Mouse (Mus musculus) liver, postnatal 0 days (tissue): ENCODE data around the gene Maneal. TPM values are rescaled to one million over a fixed set of nuclear protein-coding genes. Genes with fewer than 3 reads are reported as not detected.

ENCODE experiments used
- ATAC-seq: fragments of 200-750 bp; cut with Nextera tagmentation; 2 replicates; pipeline ENCODE4 v1.8.0; 2017; ENCODE audit warnings: mild to moderate bottlenecking, moderate library complexity
- DNase-seq: peaks from one replicate; pipeline ENCODE4 v3.0.0-alpha.2; 2016
- H3K27ac ChIP-seq: fragments of 300-500 bp; sonication (generic); 2 replicates; pipeline ENCODE4 v1.5.1; 2014; ENCODE audit warnings: antibody characterized with exemption, moderate library complexity, mild to moderate bottlenecking, low read depth
- H3K27me3 ChIP-seq: fragments of 300-500 bp; sonication (generic); 2 replicates; pipeline ENCODE4 v1.6.1; 2014; ENCODE audit warnings: low read length, control low read depth, mixed read lengths; ENCODE audit not compliant: insufficient read depth
- H3K36me3 ChIP-seq: fragments of 300-500 bp; sonication (generic); replicated peaks from 2 replicates; pipeline ENCODE4 v1.6.1; 2014; ENCODE audit warnings: mild to moderate bottlenecking, control low read depth, low read length, moderate library complexity, mixed read lengths; ENCODE audit not compliant: insufficient read depth
- H3K4me1 ChIP-seq: fragments of 300-500 bp; sonication (generic); 2 replicates; pipeline ENCODE4 v1.6.1; 2014; ENCODE audit warnings: antibody characterized with exemption, mild to moderate bottlenecking, control low read depth; ENCODE audit not compliant: insufficient read depth
- H3K4me2 ChIP-seq: fragments of 300-500 bp; sonication (generic); 2 replicates; pipeline ENCODE4 v1.6.1; 2014; ENCODE audit warnings: low read depth, mild to moderate bottlenecking, low read length, moderate library complexity, mixed read lengths
- H3K4me3 ChIP-seq: fragments of 300-500 bp; sonication (generic); 2 replicates; pipeline ENCODE4 v1.5.1; 2014; ENCODE audit warnings: low read depth, low read length
- H3K9ac ChIP-seq: fragments of 300-500 bp; sonication (generic); replicated peaks from 2 replicates; pipeline ENCODE4 v1.6.1; 2014; ENCODE audit warnings: mild to moderate bottlenecking, moderate library complexity
- H3K9me3 ChIP-seq: fragments of 300-500 bp; sonication (generic); 2 replicates; pipeline ENCODE4 v1.6.1; 2016; ENCODE audit warnings: mild to moderate bottlenecking, control low read depth, low read length, mixed read lengths
- CTCF ChIP-seq: sonication (generic); IDR thresholded peaks from 2 replicates; pipeline ENCODE4 v1.5.1; 2016; ENCODE audit warnings: antibody characterized with exemption, low read depth
- EP300 ChIP-seq: IDR thresholded peaks from 2 replicates; pipeline ENCODE4 v1.6.1; 2016; ENCODE audit warnings: antibody characterized with exemption, low read depth, mild to moderate bottlenecking
- WGBS: fragments of 180-500 bp; shearing (Covaris S2); extraction: QIAGEN DNeasy Blood & Tissue Kit; methylation state at CpG from one replicate; pipeline ENCODE4 v1.1.7; 2014; ENCODE audit not compliant: insufficient replicate concordance; 5-methylcytosine and 5-hydroxymethylcytosine counted together
- polyA plus RNA-seq: library from polyadenylated mRNA; unstranded; fragments of >200 nt; fragmentation: Nextera tagmentation; extraction: Ambion mirVana; gene quantifications from 2 replicates; pipeline ENCODE4 v1.2.1, GENCODE M21; 2015

Maneal gene
- polyA plus RNA-seq, 1 experiment from 2014 or later = not detected

- TF ChIP-seq CTCF = no peak
- no peak for TF ChIP-seq EP300
- Histone ChIP-seq H3K4me3 (no peak overlapping the region), H3K4me1 (peaks cover 13% of the 10 kb centered on the region), H3K36me3 (peaks cover 30% of the 10 kb centered on the region), H3K9ac (peak overlapping the region; percentile 32; the same call in 1 of the 2 replicates), H3K9me3 (no peaks in the 10 kb centered on the region), H3K27me3 (no peaks in the 10 kb centered on the region), H3K4me2 (no peak overlapping the region), H3K27ac (peak overlapping the region; percentile 55; the same call in 1 of the 2 replicates)
- 22% methylated on average over 6 of the region's 6 CpGs for WGBS
- peak; percentile 74 for DNase-seq
- ATAC-seq = peak; percentile 100
Observed at GRCm38 (mm10) chr4:124817803-124818202, 44.2 kb downstream of the Maneal start.

- no peak overlapping the region for H3K4me2 ChIP-seq
- TF ChIP-seq EP300 (no peak), CTCF (no peak)
- H3K27ac ChIP-seq = no peak overlapping the region
- WGBS = 82% methylated on average over 11 of the region's 11 CpGs
- no peak for ATAC-seq
- peaks cover 13% of the 10 kb centered on the region for H3K4me1 ChIP-seq
- H3K36me3 ChIP-seq = peaks cover 23% of the 10 kb centered on the region
- no peaks in the 10 kb centered on the region for H3K9me3 ChIP-seq
- H3K4me3 ChIP-seq = no peak overlapping the region
- DNase-seq = no peak
- no peaks in the 10 kb centered on the region for H3K27me3 ChIP-seq
- H3K9ac ChIP-seq = no peak overlapping the region
Observed at GRCm38 (mm10) chr4:124815901-124816300, 46.1 kb downstream of the Maneal start.

- TF ChIP-seq CTCF = no peak
- TF ChIP-seq EP300 = no peak
- no peak for ATAC-seq
- Histone ChIP-seq H3K27ac (no peak overlapping the region), H3K9me3 (no peaks in the 10 kb centered on the region), H3K4me1 (peaks cover 30% of the 10 kb centered on the region), H3K4me3 (no peak overlapping the region), H3K36me3 (peaks cover 19% of the 10 kb centered on the region), H3K27me3 (no peaks in the 10 kb centered on the region), H3K9ac (no peak overlapping the region), H3K4me2 (no peak overlapping the region)
- no peak for DNase-seq
- 77% methylated on average over 9 of the region's 9 CpGs for WGBS
Observed at GRCm38 (mm10) chr4:124811347-124811975, 50.5 kb downstream of the Maneal start.

GRCm38 (mm10) chr4:124810056-124810455, 51.9 kb downstream of the Maneal start:
- peaks cover 34% of the 10 kb centered on the region for H3K4me1 ChIP-seq
- no peak for ATAC-seq

GRCm38 (mm10) chr4:124809136-124809883, 52.7 kb downstream of the Maneal start:
- H3K4me2 ChIP-seq = peak overlapping the region; percentile 28; the same call in 1 of the 2 replicates
- no peak for TF ChIP-seq EP300
- TF ChIP-seq CTCF = no peak
- DNase-seq (no peak), ATAC-seq (peak; percentile 38)
- no peak overlapping the region; the same call in 1 of the 2 replicates for H3K9ac ChIP-seq
- peak overlapping the region; percentile 13 for H3K27ac ChIP-seq
- no peaks in the 10 kb centered on the region for H3K9me3 ChIP-seq
- H3K36me3 ChIP-seq = peaks cover 31% of the 10 kb centered on the region
- H3K27me3 ChIP-seq = no peaks in the 10 kb centered on the region
- H3K4me3 ChIP-seq = no peak overlapping the region
- H3K4me1 ChIP-seq = peaks cover 34% of the 10 kb centered on the region
- 39% methylated on average over 9 of the region's 9 CpGs for whole genome bisulfite sequencing

More at GRCm38 (mm10) chr4:124810056-124810455, 51.9 kb downstream of the Maneal start:
- no peak overlapping the region for H3K4me3 ChIP-seq
- peaks cover 27% of the 10 kb centered on the region for H3K36me3 ChIP-seq
- no peak for TF ChIP-seq CTCF
- TF ChIP-seq EP300 = no peak
- WGBS = 70% methylated on average over 7 of the region's 7 CpGs
- no peaks in the 10 kb centered on the region for H3K27me3 ChIP-seq
- DNase-seq = no peak
- no peak overlapping the region for H3K4me2 ChIP-seq
- no peaks in the 10 kb centered on the region for H3K9me3 ChIP-seq
- H3K27ac ChIP-seq = 0 out of 2 replicates have a peak overlapping the region, but pooled peaks have one; percentile 13
- no peak overlapping the region for H3K9ac ChIP-seq

- DNase-seq (no peak), ATAC-seq (no peak)
- 64% methylated on average over 5 of the region's 5 CpGs for WGBS
- H3K9me3 ChIP-seq = no peaks in the 10 kb centered on the region
- peak overlapping the region; percentile 13 for H3K27ac ChIP-seq
- H3K4me3 ChIP-seq = no peak overlapping the region
- H3K4me2 ChIP-seq = peak overlapping the region; percentile 42; the same call in 1 of the 2 replicates
- peaks cover 31% of the 10 kb centered on the region for H3K36me3 ChIP-seq
- no peak overlapping the region for H3K9ac ChIP-seq
- TF ChIP-seq EP300 (no peak), CTCF (no peak)
- H3K4me1 ChIP-seq = peaks cover 36% of the 10 kb centered on the region
- H3K27me3 ChIP-seq = no peaks in the 10 kb centered on the region
Observed at GRCm38 (mm10) chr4:124808511-124808910, 53.5 kb downstream of the Maneal start.

Other genes starting within 250 kb of the Maneal start
- gene Pou3f1, start 205.4 kb downstream of the Maneal start, polyA plus RNA-seq = not detected in 2 replicates
- gene Utp11, start 168.6 kb downstream of the Maneal start, polyA plus RNA-seq = 20.1 and 21.6 TPM in 2 replicates
- 2.5 and 2.7 TPM in 2 replicates for gene Fhl3, start 161.5 kb downstream of the Maneal start, polyA plus RNA-seq
- 37.1 and 37.2 TPM in 2 replicates for gene Sf3a3, start 147.4 kb downstream of the Maneal start, polyA plus RNA-seq
- 15.5 and 19.5 TPM in 2 replicates for gene Inpp5b, start 120.3 kb downstream of the Maneal start, polyA plus RNA-seq
- gene Mtf1, start 60.1 kb downstream of the Maneal start, polyA plus RNA-seq = 9.1 and 9.8 TPM in 2 replicates
- 15.4 and 18.4 TPM in 2 replicates for gene Yrdc, start 11.5 kb downstream of the Maneal start, polyA plus RNA-seq
- gene 1110065P20Rik, start 11.0 kb downstream of the Maneal start, polyA plus RNA-seq = 19.1 and 23.8 TPM in 2 replicates
- 0.04 TPM in 1 of 2 replicates, not detected in the other for gene Epha10, start 18.7 kb upstream of the Maneal start, polyA plus RNA-seq
- gene 9930104L06Rik, start 74.9 kb upstream of the Maneal start, polyA plus RNA-seq = 2.4 and 2.6 TPM in 2 replicates
- 49.5 and 56.3 TPM in 2 replicates for gene Cdca8, start 77.1 kb upstream of the Maneal start, polyA plus RNA-seq
- gene Rspo1, start 124.3 kb upstream of the Maneal start, polyA plus RNA-seq = 0.41 and 0.86 TPM in 2 replicates
- 25.8 and 26.7 TPM in 2 replicates for gene Gnl2, start 154.4 kb upstream of the Maneal start, polyA plus RNA-seq
- 0.06 TPM in 1 of 2 replicates, not detected in the other for gene Dnali1, start 203.5 kb upstream of the Maneal start, polyA plus RNA-seq
- gene Snip1, start 204.5 kb upstream of the Maneal start, polyA plus RNA-seq = 10.7 and 10.8 TPM in 2 replicates
- 15.2 and 16.3 TPM in 2 replicates for gene Meaf6, start 223.0 kb upstream of the Maneal start, polyA plus RNA-seq